Mouse (Mus musculus): Measurements from ENCODE around the gene Tvp23b.
A peak's percentile ranks its signal among the peaks of the same experiment; 100 is the strongest.

Tvp23b gene

GRCm38 (mm10) chr11:62879220-62880048 lies at the start of gene Tvp23b:
TSS of gene Tvp23b (plus strand) at chr11:62879455.
- DNase-seq (ENCODE audit: low spot score in 2 of 2): peak; percentile 98 to 99

- DNase-seq (ENCODE audit: low spot score in 2 of 2): no peak
Observed at GRCm38 (mm10) chr11:62830387-62830786, 48.9 kb upstream of the Tvp23b start.

DNA sequence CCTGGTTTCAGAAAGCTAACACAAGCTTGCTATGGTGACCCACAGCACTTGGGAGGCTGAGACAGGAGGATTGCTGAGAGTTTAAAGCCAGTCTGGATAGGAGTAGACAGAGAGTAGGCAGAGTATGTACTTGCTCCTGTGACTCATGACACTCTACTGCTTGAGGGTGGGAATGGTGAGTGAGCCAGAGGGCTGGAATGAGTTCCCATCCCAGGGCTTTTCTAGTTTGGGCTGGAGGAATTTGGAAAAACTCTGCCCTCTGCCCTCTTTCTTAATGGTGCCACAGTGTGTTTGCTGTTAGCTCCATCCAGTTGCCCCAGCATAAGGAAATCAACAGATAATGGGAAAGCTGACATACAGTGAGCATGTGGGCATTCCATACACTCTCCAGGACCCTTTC lies 47.3 kb upstream of the Tvp23b start:
- DNase-seq (ENCODE audit: low spot score in 2 of 2): no peak

DNA sequence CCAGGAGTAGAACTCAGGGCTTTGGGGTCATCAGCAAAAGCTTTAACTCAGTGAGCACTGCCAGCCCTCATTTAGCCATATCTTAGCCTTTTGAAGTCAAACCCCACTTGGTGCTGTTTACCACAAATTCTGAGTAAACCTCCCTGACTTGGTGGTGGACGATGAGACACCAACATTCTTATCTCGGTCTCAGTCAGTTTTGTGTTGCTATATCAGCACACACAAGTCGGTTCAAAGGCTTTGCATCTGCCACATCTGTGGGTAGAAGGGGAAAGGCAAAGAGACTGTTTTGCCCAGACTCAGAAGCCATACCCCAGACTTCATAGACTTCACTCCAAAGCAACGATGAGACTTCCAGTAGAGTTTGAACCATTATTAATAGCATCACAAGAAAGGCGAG lies 34.7 kb upstream of the Tvp23b start:
- DNase-seq (ENCODE audit: low spot score in 2 of 2): no peak

DNA sequence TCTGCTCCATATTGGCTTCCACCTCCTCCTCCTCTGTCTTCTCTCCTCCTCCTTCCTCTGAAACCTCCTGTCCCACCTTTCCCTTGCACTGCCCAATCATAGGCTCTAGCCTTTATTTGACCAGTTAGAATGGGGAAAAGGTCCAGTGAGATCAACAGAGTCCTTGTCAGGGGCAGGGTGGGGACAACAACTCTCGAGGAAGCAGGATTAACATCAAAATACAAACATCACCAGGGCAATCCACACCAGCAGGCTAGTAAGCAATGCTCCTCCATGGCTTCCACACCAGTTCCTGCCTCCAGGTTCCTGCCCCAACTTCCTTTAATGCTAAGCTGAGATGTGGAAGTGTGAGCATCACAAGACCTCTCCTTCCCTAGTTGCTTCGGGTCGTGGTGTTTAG lies 33.5 kb upstream of the Tvp23b start:
- no peak for DNase-seq (ENCODE audit: low spot score in 2 of 2)

DNA sequence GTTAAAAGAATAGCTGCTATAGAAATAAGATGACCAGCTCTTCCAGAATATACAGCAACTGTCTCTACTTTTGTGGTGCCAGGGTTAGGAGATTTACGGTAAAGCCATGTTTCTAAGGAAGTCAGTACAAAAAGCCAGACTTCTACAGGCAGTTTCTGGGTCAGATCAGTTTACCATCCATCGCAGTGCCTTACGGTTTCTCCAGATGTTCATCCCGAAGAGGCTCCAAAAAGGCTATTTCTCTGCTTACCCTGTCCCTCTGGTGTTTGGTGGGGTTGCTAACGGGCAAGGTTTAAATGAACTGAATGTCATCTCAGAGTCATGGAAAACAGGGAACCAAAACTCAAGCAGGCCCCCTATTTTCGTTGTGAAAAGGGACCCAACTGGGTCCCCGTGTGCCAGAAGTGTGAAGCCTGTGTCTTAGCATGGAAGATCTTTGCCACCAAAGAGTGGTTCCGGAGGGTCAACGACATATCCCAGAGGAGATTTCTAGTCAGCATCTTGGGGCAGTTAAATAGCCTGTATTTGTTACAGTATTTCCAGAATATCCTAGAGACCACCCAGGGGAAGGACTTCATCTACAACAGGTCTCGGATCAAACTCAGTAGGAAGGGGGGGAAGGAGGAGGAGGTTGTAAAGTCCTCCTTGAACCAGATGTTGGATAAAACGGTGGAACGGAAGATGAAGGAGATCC lies 32.1 kb upstream of the Tvp23b start, which contains the start of gene Fbxw10:
Fbxw10 (plus strand) TSS at position 109 of the 694 bp plus-strand sequence.
- no peak for DNase-seq (ENCODE audit: low spot score in 2 of 2)

DNA sequence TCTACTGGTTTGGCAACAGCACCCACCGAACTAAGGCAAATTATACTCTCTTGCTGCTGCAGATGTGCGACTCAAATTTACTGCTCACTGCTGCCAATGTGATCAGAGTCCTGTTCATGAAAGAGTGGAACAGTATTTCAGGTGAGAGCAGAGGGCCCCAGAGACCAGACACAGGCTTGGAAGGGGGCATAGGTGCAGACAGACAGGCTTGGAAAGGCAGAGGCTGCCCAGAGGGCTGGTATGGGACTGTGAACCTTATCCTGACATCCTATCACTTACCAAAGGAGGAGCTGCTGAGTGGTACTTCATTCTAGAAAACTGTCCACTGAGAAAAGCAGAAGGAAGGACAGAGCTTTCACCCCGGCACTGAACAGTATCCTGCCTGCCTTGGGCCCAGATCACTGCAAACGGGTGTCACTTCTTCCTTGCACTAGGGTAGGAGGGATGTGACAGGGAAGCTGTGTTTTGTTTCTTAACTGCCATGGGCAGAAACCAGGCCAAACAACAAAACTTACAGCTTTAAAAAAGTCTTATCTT lies 31.5 kb upstream of the Tvp23b start:
- no peak for DNase-seq (ENCODE audit: low spot score in 2 of 2)

GRCm38 (mm10) chr11:62848301-62848700 lies 31.0 kb upstream of the Tvp23b start:
- DNase-seq (ENCODE audit: low spot score in 2 of 2): no peak

DNA sequence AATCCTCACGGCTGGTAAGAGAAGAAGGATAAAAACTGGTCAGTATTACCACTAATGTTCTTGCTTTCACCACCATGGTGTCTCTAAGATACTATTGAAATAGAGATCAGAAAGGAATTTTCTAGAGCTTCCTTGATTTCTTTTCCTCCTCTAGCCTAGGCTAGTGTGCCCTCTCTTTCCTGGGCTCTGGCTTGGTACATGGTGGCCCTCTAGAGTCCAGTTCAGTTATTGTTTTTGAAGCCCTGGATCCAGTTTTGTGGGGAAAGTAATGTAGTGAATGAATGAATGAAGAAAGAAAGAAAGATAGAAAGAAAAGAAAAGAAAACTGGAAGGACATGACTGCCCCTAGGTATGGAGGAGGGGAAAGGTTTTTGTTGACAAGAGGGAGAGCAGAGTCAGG lies 28.1 kb upstream of the Tvp23b start:
- no peak for DNase-seq (ENCODE audit: low spot score in 2 of 2)

DNA sequence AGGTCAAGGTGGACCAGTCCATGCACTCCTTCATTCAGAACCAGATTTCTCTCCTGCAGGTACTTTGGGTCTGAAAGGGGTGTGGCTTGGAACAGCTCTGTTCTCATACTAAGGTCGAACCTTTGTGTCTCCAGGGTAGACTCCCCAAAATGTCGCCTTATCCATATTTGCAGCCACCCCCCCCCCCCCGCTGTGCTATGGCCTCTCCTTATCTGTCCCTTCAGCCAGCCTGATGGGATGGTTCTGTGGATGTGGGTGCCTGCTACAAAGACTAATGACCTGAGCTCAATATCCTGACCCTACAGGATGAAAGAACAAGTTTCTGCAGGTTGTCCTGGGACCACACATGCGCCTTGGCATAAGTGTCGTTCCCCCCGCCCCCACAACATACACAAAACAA lies 25.9 kb upstream of the Tvp23b start:
- DNase-seq (ENCODE audit: low spot score in 2 of 2): no peak

- no peak for DNase-seq (ENCODE audit: low spot score in 2 of 2)
Observed at GRCm38 (mm10) chr11:62865562-62865961, 13.7 kb upstream of the Tvp23b start.

- DNase-seq (ENCODE audit: low spot score in 2 of 2): no peak
Observed at GRCm38 (mm10) chr11:62866685-62867084, 12.6 kb upstream of the Tvp23b start.

DNA sequence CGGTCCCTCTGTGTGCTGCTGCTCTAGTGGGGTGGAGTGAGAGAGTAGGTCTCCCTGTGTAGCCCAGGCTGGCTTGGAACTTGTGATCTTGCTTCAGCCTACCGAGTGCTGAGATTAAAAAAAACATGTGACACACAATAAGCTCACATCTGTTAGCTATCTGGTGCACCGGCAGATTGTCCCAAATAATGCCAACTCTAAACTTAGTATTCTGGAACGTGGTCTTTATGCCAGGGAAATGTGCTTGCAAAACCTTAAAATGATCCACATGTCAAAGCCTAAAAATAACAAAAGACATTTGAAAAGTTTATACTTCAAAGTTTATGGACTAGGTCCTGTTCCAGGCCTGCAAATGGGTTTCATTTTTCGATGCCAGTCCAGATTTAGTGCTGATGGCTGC lies 10.1 kb upstream of the Tvp23b start:
- no peak for DNase-seq (ENCODE audit: low spot score in 2 of 2)

DNA sequence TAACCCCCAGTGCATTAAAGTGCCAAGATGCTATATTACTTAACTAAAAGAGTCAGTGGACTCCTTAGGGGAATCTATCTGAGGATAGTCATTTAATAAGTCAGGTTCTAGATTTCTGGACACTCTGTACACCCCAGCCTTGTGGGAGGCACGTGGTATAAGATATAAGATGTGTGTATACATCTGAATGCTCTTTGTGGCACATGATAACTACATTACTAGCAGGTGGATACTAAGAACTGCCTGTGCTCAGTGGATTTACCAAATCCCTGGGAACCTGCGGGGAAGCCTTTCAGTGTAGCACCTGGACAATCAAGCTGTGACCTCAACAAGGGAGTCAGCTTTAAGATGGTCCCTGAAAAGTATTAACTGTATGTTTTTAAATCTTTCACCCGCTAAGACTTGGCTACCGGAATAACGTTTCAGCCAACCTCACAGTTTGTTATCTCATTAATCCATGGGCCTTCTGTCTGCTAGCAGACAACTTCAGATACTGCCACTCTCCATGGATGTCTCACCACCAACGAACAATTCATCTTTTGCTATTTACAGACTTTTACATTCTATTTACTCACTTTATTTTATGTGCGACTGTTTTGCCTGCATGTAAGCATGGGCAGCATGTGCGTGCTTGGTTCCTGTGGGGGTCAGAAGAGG lies 9.4 kb upstream of the Tvp23b start:
- DNase-seq (ENCODE audit: low spot score in 2 of 2): no peak

DNA sequence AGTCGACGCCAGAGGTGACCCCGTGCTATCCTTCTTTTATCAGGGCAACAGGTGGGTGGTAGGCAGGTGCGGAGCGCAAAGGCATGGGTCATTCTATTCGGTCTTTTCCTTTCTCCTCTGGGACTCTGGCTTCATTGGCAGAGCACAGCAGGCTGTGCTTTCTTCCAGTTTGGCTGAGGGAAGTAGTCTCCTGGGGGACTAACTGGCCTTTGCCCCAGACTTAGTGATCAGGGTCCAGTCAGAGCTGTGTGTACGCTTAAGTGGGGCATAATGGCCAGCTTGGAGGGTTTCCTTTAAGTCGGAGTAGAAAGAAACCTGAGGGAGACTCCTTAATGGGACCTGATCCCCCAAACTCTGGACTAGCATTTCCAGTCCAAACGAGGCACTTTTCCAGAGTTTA lies 5.8 kb upstream of the Tvp23b start:
- DNase-seq (ENCODE audit: low spot score in 2 of 2): no peak

- no peak for DNase-seq (ENCODE audit: low spot score in 2 of 2)
Observed at GRCm38 (mm10) chr11:62875696-62876095, 3.6 kb upstream of the Tvp23b start.

- no peak for DNase-seq (ENCODE audit: low spot score in 2 of 2)
Observed at GRCm38 (mm10) chr11:62876445-62876844, 2.8 kb upstream of the Tvp23b start.

- no peak for DNase-seq (ENCODE audit: low spot score in 2 of 2)
Observed at GRCm38 (mm10) chr11:62877391-62877790, 1.9 kb upstream of the Tvp23b start.

- no peak for DNase-seq (ENCODE audit: low spot score in 2 of 2)
Observed at GRCm38 (mm10) chr11:62878728-62879127, 527 bp upstream of the Tvp23b start.

DNA sequence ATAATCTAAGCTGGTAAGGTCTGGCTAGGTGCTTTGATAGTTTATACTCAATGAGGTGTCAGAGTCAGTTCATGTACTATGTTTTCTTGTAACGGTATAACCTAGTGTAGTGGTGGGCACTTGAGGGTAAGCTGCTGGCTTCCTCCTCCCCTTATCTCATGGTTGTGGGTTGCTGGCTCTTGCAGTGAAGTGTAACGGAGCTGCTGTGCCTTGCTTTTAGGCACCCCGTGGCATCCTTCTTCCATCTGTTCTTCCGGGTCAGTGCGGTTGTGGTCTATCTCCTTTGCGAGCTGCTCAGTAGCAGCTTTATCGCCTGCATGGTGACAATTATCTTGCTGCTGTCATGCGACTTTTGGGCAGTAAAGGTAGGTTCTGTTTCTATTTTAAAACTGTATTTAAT lies 4.2 kb downstream of the Tvp23b start:
- no peak for DNase-seq (ENCODE audit: low spot score in 2 of 2)

GRCm38 (mm10) chr11:62885323-62885722 lies 6.1 kb downstream of the Tvp23b start:
- DNase-seq (ENCODE audit: low spot score in 2 of 2): no peak

- no peak for DNase-seq (ENCODE audit: low spot score in 2 of 2)
Observed at GRCm38 (mm10) chr11:62890796-62891195, 11.5 kb downstream of the Tvp23b start.
